Mouse (Mus musculus) heart, embryonic 12.5 days (tissue): Measurements from ENCODE around the gene Cic. TPM values are rescaled to one million over a fixed set of nuclear protein-coding genes. Genes with fewer than 3 reads are reported as not detected.
A peak's percentile ranks its signal among the peaks of the same experiment; 100 is the strongest.

Experiments
- ATAC-seq: fragments of 200-750 bp; cut with Nextera tagmentation; 2 replicates; pipeline ENCODE4 v1.8.0; 2017; ENCODE audit warnings: moderate TSS enrichment, moderate library complexity; ENCODE audit not compliant: insufficient number of reproducible peaks, low FRiP score
- H3K27ac ChIP-seq: fragments of 300-500 bp; sonication (generic); 2 replicates; pipeline ENCODE4 v1.5.1; 2016; ENCODE audit warnings: mild to moderate bottlenecking, moderate library complexity; ENCODE audit not compliant: poor library complexity, severe bottlenecking
- H3K27me3 ChIP-seq: fragments of 300-500 bp; sonication (generic); replicated peaks from 2 replicates; pipeline ENCODE4 v1.6.1; 2016; ENCODE audit warnings: mild to moderate bottlenecking, moderate library complexity
- H3K36me3 ChIP-seq: fragments of 300-500 bp; sonication (generic); 2 replicates; pipeline ENCODE4 v1.6.1; 2016; ENCODE audit warnings: mild to moderate bottlenecking, moderate library complexity
- H3K4me1 ChIP-seq: fragments of 300-500 bp; sonication (generic); replicated peaks from 2 replicates; pipeline ENCODE4 v1.6.1; 2016; ENCODE audit warnings: mild to moderate bottlenecking
- H3K4me2 ChIP-seq: fragments of 300-500 bp; sonication (generic); 2 replicates; pipeline ENCODE4 v1.6.1; 2016; ENCODE audit warnings: mild to moderate bottlenecking, moderate library complexity
- H3K4me3 ChIP-seq: fragments of 300-500 bp; sonication (generic); 2 replicates; pipeline ENCODE4 v1.5.1; 2016; ENCODE audit warnings: mild to moderate bottlenecking
- H3K9ac ChIP-seq: fragments of 300-500 bp; sonication (generic); 2 replicates; pipeline ENCODE4 v1.6.1; 2016; ENCODE audit warnings: mild to moderate bottlenecking, moderate library complexity
- H3K9me3 ChIP-seq: fragments of 300-500 bp; sonication (generic); replicated peaks from 2 replicates; pipeline ENCODE4 v1.6.1; 2016; ENCODE audit warnings: mild to moderate bottlenecking, moderate library complexity
- WGBS: fragments of 180-500 bp; shearing (Covaris S2); methylation state at CpG from one replicate; pipeline ENCODE4 v1.1.7; 2016; 5-methylcytosine and 5-hydroxymethylcytosine counted together
- polyA plus RNA-seq: library from polyadenylated mRNA; unstranded; fragments of >200 nt; fragmentation: Nextera tagmentation; extraction: Ambion mirVana; gene quantifications from 2 replicates; pipeline ENCODE4 v1.2.1, GENCODE M21; 2016

The Cic gene
- polyA plus RNA-seq, 1 experiment from 2014 or later = 28.8 TPM

DNA sequence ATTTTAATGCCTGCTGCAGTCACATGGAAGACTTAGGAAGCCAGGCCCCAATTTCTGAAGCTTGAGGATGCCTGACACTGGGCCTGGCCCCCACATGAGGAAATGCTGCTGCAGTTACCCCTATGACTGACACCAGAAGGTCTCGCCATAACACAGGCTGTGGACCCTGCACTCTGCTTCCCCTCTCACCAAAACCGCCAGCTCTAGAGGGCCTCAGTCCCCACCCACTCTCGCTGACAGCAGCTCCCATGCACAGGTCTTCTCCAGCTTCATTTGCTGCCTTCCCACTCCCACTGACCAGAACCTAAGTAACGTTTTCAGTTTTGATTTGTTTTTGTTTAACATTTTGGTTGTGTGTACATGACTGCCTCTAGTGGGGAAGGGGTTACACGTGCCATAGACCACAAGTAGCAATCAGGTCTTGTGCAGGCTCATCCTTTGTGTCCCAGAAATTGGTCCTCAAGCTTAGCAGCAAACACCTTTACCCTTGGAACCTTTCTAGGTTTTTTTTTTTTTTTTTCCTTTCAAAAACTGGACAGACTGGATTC lies 35.3 kb upstream of the Cic start:
- H3K9me3 ChIP-seq = no peaks in the 10 kb centered on the region
- peaks cover 12% of the 10 kb centered on the region for H3K4me1 ChIP-seq
- no peak overlapping the region for H3K9ac ChIP-seq
- no peak overlapping the region for H3K4me2 ChIP-seq
- H3K27ac ChIP-seq = no peak overlapping the region
- no peak for ATAC-seq
- no peaks in the 10 kb centered on the region for H3K27me3 ChIP-seq
- WGBS = 58% methylated on average over 5 of the region's 5 CpGs
- no peak overlapping the region for H3K4me3 ChIP-seq
- peaks cover 75% of the 10 kb centered on the region for H3K36me3 ChIP-seq

DNA sequence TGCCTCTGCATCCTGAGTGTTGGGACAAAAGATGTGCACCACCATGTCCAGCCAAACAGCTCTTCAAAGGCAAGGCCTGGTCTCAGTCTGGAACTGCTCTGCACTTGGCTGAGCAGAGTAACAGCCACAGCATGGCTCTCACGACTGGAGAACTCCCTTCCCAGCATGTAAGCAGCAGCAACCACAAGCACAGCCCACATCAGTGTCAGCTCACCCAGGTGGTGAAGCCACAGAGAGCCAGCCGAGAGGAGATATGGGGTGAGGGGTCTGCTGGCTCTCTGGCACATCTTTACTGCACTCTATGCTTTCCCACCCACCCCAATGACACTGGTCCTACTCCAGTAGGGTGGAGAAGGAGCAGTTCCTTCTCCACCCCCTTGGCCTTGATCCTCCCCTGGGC lies 34.4 kb upstream of the Cic start:
- H3K27me3 ChIP-seq = no peaks in the 10 kb centered on the region
- H3K36me3 ChIP-seq = peaks cover 66% of the 10 kb centered on the region
- WGBS = 76% methylated on average over 2 of the region's 2 CpGs
- no peak overlapping the region for H3K9ac ChIP-seq
- no peak overlapping the region for H3K4me3 ChIP-seq
- H3K9me3 ChIP-seq = no peaks in the 10 kb centered on the region
- no peak overlapping the region for H3K27ac ChIP-seq
- ATAC-seq = no peak
- peaks cover 12% of the 10 kb centered on the region for H3K4me1 ChIP-seq
- no peak overlapping the region for H3K4me2 ChIP-seq

DNA sequence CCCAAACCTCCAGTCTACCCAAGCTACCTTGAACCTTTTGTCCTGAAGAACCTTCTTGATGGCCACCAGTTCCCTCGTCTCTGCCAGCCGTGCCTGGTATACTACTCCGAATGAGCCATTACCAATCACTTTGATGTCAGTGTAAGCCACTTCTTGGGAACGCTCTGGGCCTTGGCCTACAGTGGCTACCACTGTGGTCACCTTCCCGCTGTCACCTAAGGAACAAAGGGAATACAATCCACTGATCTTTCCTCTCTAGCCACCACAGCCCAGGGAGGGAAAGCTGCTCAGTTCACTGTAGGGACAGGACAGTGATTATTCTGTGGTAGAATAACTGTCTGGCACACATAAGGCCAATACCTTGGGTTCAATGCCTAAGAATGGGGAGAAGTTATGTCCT lies 32.0 kb upstream of the Cic start:
- Histone ChIP-seq H3K9me3 (no peaks in the 10 kb centered on the region), H3K27ac (no peak overlapping the region), H3K27me3 (no peaks in the 10 kb centered on the region), H3K4me1 (peaks cover 14% of the 10 kb centered on the region), H3K36me3 (peaks cover 42% of the 10 kb centered on the region), H3K4me3 (no peak overlapping the region), H3K4me2 (no peak overlapping the region), H3K9ac (0 out of 2 replicates have a peak overlapping the region, but pooled peaks have one; percentile 33)
- WGBS = 91% methylated on average over 5 of the region's 5 CpGs
- no peak for ATAC-seq

DNA sequence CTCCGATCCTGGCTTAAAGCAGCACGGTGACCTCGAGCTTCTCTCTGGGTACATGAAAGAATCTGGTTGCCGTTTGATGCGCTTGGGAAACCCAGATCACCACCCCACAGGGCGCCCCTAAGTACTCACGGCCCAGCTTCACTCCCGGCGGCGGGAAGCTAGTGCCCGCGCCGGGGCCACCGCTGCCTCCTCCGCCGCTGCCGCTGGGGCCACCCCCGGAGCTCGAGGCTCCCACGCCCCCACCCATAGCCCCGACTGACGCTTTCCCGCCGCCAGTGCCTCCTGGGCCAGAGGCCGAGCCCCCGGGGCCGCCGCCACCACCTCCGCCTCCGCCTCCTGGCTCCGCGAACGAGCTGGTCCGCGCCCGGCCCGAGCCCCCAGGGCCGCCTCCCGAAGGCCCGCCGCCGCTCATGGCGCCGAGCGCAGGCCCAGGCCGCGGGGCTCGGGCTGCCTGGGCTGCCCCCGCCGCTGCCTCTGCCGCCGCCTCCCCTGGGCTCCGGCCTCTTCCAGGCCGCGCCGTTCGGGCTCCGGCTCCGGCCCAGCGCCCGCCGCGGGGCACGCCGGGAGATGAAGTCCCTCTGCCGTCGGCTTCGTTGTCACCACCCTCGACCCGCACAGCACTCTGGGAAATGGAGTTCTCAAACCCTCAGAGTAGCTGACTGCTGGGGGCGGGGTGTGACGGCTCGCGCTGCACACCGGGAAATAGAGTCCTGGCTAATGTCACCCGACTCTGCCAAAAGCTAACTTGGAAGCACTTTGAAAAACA lies 30.1 kb upstream of the Cic start, which contains the start of gene Gsk3a:
Gene Gsk3a (minus strand): TSS at position 603 of the 766 bp plus-strand sequence.
- Histone ChIP-seq H3K4me1 (peaks cover 26% of the 10 kb centered on the region), H3K27me3 (no peaks in the 10 kb centered on the region), H3K9ac (peak within 1 kb of the TSS; percentile 94), H3K4me3 (peak within 1 kb of the TSS; percentile 77), H3K36me3 (peaks cover 30% of the 10 kb centered on the region), H3K27ac (peak within 1 kb of the TSS; percentile 88), H3K9me3 (no peaks in the 10 kb centered on the region), H3K4me2 (peak within 1 kb of the TSS; percentile 82)
- peak; percentile 91 for ATAC-seq
- 0% methylated on average over 66 of the region's 76 CpGs for WGBS

DNA sequence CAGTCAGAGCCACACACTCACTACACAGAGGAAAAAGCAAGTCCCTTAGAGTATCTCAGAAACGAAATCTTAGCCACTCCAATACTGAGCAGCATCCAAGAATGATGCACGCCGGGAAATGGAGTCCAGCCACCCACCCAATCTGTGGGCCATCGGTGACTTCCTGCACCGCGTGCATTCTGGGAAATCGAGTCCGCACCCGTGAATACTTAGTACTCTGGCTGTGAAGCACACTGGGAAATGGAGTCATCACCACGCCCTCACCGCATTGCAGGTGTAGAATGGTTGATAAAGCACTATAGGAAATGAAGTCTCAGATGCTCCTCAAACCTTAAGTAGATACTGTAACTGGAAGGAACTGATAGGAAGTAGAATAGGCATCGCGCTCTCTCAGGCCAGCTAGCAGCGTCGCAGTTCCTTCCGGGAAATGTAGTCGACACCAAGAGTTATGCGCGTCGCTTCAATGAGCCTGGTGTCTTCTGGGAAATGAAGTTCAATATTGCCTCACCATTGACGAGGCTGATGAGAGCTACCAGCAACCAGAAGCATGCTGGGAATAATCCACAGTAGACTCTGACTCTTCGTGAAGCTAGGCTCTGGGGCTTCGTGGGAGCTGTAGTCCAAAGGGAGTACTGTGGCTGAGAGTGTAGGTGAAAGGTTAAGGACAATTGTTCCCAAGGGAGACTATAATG lies 29.3 kb upstream of the Cic start:
- Histone ChIP-seq H3K4me3 (peak overlapping the region; percentile 77), H3K36me3 (peaks cover 30% of the 10 kb centered on the region), H3K4me2 (peak overlapping the region; percentile 82), H3K9ac (peak overlapping the region; percentile 94; the same call in 1 of the 2 replicates), H3K27ac (peak overlapping the region; percentile 88), H3K27me3 (no peaks in the 10 kb centered on the region), H3K4me1 (peaks cover 26% of the 10 kb centered on the region), H3K9me3 (no peaks in the 10 kb centered on the region)
- WGBS = under 1% methylated on average over 23 of the region's 23 CpGs
- ATAC-seq = peak; percentile 93

DNA sequence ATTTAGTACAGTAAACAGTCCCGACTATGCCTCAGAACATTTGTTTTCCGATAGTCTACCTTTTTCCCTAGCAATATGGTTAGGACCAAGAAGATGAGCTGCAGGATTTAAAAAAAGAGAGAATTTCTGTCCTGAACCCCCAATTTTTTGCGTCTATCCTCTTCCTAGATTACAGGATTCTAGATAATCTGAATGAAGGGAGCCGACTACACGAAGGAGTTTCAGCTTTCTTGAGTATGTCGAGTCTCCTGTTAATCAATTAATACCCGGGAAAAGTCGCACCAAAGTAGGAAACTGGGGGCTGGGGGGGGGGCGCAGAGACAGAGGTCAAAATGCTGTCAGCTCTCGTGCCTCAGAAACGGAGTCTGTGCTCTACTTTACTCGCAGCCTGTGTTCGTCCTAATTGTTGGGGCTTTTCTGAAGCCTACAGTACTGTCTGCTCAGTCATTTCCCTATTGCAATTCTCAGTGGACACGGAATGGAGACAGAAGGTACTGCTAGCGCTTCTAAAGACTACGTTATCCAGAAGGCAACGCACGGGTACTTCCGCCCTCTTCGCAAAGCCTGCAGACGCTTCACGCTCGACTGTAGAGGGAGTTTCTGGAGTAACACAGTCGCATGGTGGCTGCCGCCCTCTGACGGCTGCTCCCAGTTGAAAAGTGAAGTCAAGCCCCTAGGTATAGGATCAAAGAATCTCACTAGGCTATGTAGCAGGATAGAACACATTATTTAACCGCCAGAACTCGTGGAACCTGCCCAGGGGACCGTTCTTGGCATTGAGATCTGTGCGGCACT lies 28.5 kb upstream of the Cic start:
- Histone ChIP-seq H3K4me2 (peak overlapping the region; percentile 82), H3K9ac (peak overlapping the region; percentile 68), H3K36me3 (peaks cover 30% of the 10 kb centered on the region), H3K9me3 (no peaks in the 10 kb centered on the region), H3K27me3 (no peaks in the 10 kb centered on the region), H3K4me3 (peak overlapping the region; percentile 77), H3K27ac (peak overlapping the region; percentile 88), H3K4me1 (peaks cover 33% of the 10 kb centered on the region)
- ATAC-seq = peak; percentile 49
- WGBS = 5% methylated on average over 30 of the region's 30 CpGs

DNA sequence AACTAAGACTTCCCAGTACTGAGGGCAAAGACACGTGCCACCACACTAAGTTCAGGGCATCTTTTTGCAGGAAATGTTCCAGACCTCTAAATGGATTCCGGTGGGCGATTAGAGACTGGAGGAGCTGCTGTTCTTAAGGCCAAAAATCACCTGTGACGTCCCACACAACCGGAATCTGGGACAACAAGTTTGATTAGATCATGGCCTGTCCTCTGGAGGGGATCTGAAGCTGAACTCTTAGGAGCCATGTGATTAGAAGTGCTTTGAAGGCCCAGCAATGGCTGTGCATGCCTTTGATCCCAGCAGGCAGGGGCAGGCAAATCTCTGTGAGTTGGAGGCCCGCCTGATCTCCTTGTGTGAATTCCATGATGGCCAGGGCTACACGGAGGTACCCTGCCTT lies 26.9 kb upstream of the Cic start:
- H3K9me3 ChIP-seq = no peaks in the 10 kb centered on the region
- WGBS = 56% methylated on average over 7 of the region's 7 CpGs
- peaks cover 49% of the 10 kb centered on the region for H3K4me1 ChIP-seq
- no peak overlapping the region for H3K9ac ChIP-seq
- H3K27me3 ChIP-seq = no peaks in the 10 kb centered on the region
- H3K4me3 ChIP-seq = no peak overlapping the region
- H3K36me3 ChIP-seq = peaks cover 39% of the 10 kb centered on the region
- H3K27ac ChIP-seq = peak overlapping the region; percentile 61; the same call in 1 of the 2 replicates
- ATAC-seq = no peak
- H3K4me2 ChIP-seq = no peak overlapping the region

DNA sequence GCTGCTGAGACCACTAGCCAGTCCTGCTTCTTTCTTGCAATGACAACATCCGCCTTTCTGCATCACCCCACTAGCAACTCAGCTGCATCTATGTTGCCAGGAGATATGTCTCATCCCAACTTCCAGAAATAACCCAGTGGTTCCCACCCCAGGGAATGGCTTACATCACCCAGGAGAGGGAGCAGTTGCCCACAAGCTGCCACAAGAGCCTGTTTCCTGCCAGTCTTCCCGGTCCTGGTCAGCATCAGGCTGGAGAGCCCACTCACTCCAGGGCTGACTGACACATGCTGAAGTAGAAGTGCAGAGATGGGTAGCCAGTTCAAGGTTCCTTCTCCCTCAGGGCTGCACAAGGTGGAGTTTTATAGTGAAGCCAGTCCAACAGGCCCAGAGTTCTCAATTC lies 26.4 kb upstream of the Cic start:
- Histone ChIP-seq H3K27me3 (no peaks in the 10 kb centered on the region), H3K4me1 (peaks cover 49% of the 10 kb centered on the region), H3K9me3 (no peaks in the 10 kb centered on the region), H3K27ac (peak overlapping the region; percentile 61), H3K4me2 (no peak overlapping the region), H3K4me3 (no peak overlapping the region), H3K36me3 (peaks cover 44% of the 10 kb centered on the region), H3K9ac (no peak overlapping the region)
- 20% methylated on average over 2 of the region's 2 CpGs for WGBS
- ATAC-seq = no peak

DNA sequence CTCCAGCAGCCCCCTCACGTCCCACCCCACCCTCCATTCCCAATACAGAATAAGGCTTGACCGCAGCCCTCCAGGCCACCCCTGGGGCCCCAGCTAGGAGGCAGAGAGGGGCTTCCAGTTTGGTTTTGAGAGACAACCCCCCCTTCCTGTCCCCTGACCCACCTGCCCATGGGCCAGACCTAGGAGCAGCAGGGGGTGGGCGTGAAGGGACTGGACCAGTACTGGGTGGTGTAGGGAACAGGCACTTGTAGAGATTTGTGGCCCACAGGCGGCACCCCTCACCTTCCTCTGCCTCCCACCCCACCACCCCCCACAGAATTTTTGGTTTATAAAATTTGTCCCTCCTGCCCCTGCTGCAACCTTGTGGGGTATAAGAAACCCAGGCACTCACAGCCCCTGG lies 24.1 kb upstream of the Cic start:
- 88% methylated on average over 4 of the region's 4 CpGs for WGBS
- Histone ChIP-seq H3K4me2 (no peak overlapping the region), H3K9me3 (no peaks in the 10 kb centered on the region), H3K4me1 (peaks cover 64% of the 10 kb centered on the region), H3K27ac (no peak overlapping the region), H3K4me3 (no peak overlapping the region), H3K9ac (no peak overlapping the region), H3K36me3 (peaks cover 48% of the 10 kb centered on the region), H3K27me3 (no peaks in the 10 kb centered on the region)
- no peak for ATAC-seq

DNA sequence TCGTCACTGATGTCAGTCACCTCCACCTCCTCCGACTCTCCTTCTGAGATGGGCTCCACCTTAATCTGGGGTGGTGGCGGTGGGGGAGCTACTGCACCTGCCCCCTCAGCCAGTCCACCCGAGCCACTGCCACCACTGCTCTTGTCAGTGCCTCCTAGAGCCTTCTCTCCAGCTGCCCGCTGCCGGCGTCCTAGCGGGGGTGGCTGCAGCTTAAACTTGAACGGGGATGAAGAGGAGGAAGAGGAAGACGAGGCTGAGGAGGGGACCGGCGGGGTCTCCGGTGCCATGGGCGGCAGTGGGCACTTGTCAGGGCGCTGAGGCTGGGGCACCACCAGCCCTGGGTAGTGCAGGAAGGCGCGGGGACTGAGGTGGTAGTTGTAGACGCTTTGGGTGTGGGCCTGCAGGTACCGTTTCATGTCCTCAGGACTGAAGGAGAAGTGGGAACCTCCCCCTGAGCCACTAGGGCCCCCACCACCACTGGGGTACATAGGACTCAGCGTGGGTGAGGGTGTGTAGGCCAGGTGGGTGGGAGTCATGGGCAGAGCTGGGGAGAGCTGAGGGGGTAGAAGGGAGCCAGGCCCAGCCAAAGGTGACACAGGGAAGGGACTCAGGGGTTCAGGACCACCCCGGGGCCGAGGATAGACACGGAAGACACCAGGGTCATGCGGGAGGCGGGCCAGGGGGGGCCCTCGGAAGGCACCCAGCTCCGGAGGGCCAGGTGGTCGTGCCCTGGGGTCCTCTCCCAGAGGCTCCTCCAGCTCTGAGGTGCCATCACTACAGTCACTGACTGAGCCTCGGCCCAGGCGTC lies 22.7 kb upstream of the Cic start:
- Histone ChIP-seq H3K27me3 (no peaks in the 10 kb centered on the region), H3K9me3 (no peaks in the 10 kb centered on the region), H3K9ac (peak overlapping the region; percentile 97; the same call in 1 of the 2 replicates), H3K4me1 (peaks cover 65% of the 10 kb centered on the region), H3K4me2 (no peak overlapping the region), H3K36me3 (peaks cover 48% of the 10 kb centered on the region), H3K4me3 (no peak overlapping the region), H3K27ac (peak overlapping the region; percentile 31; the same call in 1 of the 2 replicates)
- ATAC-seq = no peak
- 85% methylated on average over 30 of the region's 30 CpGs for WGBS
